Mouse (Mus musculus) granulocyte monocyte progenitor cell, adult 5-6 weeks (primary cell): ENCODE data around the gene Gpr15. TPM values are rescaled to one million over a fixed set of nuclear protein-coding genes. Genes with fewer than 3 reads are reported as not detected.

Experiments used
- ATAC-seq: replicated peaks from 2 replicates; pipeline ENCODE4 v1.8.0; 2016; ENCODE audit warnings: mild to moderate bottlenecking, moderate TSS enrichment, inconsistent platforms; ENCODE audit not compliant: poor library complexity, severe bottlenecking
- total RNA-seq, 2 experiments: library from RNA; stranded (forward) in 1 of 2; stranded (reverse) in 1 of 2; fragments of 200-712, 200-1000 nt in 1 of 2; fragments of >200 nt in 1 of 2; fragmentation: Nextera tagmentation in 1 of 2; gene quantifications; 2 replicates each; pipeline ENCODE4 v1.2.3; 2014 to 2017

Gpr15 gene
- total RNA-seq, 2 experiments from 2014 or later = 0.77 TPM; not detected in 1

DNA sequence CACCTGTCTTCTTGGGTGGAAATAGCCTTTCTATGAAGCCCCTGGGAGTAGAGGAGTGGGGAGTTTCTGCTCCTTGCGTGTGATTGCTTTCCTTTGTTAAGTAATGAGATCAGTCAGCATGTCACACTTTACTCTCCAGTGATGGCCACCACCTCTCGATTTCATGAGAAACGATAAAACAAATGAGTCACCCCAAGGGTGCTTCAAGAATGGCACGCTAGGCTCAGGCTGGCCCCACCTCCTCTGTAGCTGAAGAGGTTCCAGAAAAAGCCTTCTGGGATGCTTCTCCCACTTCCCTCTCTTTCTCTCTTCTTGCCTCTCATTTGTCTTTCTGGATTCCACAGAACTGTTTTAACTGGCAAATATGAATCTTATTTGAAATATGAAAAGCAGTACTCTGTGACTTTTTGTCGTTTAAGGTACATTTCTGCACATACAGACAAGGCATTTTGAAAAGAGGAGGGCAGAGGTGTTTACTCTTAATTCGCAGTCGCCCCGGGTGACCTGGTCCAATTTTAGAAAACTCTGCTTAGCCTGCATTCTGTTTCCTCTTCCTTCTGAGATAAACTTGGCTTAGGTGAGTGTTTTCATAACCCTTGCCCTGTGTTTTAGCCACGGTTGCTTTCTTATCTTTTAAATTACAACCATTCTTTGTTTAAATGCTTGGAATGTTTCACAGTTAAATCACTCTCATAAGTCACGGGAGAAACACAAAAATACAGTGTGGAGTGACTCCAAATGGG, 15.3 kb downstream of the Gpr15 start:
- ATAC-seq = no peak

- peak; percentile 82 for ATAC-seq
Measured at GRCm38 (mm10) chr16:58702329-58702932, 16.4 kb downstream of the Gpr15 start.

GRCm38 (mm10) chr16:58701779-58702178, 17.1 kb downstream of the Gpr15 start:
- no peak for ATAC-seq

DNA sequence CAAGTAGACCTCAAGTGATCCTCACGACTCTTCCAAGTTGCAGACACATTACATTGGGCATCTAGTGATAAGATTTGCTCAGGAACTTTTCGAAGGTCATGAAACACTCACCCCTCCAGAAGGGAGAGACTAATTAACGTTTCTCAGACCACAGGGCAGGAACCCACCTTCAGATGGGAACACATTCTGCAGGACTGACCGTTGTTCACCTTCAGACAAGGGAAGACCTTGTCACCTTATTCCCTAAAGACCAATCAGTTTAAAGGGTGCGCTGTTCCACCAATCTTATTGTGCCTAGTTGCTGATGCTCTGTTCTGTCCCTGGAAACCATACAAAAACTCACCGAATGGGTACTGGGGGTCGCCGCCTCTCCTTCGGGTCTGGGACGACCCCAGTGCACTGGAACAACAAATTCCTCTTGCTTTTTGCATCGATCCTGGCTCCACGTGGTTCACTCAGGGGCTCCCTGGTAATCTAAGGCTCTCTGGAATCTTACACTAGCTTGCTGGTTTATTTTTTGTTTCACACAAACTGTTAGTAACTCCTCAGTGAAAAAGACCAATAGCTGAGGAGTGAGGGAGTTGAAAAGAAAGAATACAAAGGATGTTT, 17.9 kb downstream of the Gpr15 start:
- ATAC-seq = no peak

- no peak for ATAC-seq
Measured at GRCm38 (mm10) chr16:58700174-58700573, 18.7 kb downstream of the Gpr15 start.

GRCm38 (mm10) chr16:58697261-58697660, 21.6 kb downstream of the Gpr15 start:
- no peak for ATAC-seq

- ATAC-seq = no peak
Measured at GRCm38 (mm10) chr16:58696796-58697195, 22.1 kb downstream of the Gpr15 start.

- ATAC-seq = no peak
Measured at GRCm38 (mm10) chr16:58694091-58694490, 24.8 kb downstream of the Gpr15 start.

DNA sequence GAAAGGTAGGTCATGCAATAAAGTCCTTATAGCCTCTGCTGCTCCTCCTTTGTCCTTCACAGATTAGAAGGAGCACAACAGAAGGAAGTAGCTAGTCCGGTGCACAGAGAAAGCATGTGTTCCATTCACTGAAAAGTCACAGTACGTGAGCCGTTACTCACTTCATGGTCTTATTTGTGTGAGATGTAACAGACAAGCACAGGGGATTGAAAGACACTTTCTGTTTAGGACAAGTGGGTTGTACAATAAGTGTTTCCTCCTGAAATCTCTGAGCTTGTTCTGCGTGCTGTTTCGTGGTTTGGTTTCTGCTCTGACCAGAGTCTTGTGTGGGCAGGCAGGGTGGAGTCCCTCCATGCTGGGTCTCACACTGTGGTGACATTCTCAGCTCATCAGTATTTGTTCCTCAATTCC, 28.5 kb downstream of the Gpr15 start:
- ATAC-seq = peak; percentile 85

DNA sequence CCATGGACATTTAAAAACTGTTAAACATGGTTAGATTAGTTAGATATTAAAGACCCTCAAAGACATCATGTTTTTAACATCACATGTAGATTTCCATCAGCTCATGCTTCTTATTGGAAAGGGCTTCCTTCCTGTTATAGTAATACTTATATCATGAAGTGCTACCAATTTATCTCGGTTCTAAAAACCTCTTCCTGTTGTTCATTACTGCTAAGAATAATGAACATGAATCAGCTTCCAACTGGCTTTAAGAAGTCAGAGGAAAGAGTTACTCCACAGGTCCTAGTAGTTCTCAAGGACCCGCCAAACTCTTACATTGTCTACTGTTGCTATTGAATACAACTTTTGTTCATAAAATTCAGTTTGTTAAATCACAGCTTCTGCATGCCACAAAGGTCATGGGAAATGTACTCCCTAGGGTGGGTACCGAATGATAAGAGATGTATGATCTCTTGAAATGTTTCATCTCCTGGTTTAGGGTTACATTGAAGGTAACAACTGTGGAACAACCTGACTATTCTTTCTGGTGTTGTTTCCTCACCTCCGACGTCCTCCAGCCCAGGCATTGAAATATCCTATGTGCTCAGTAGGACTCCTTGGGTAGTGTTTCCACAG, 29.2 kb downstream of the Gpr15 start:
- peak; percentile 10 for ATAC-seq

DNA sequence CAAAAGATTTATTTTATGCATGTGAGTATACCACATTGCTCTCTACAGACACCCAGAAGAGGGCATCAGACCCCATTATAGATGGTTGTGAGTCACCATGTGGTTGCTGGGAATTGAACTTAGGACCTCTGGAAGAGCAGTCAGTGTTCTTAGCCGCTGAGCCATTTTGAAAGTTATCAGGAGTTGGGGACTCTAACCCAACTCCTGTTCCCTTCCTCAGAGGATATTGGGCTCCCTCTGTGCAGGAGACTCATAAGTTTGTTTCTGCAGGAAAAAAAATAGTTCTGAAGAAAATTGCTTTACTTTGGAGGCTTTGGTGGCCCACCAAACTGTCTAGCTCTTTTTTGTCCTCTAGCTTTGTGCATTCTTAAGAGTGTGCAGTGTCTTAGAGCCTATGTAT, 30.3 kb downstream of the Gpr15 start:
- ATAC-seq = no peak

- ATAC-seq = peak; percentile 54
Measured at GRCm38 (mm10) chr16:58685548-58686537, 33.0 kb downstream of the Gpr15 start.

DNA sequence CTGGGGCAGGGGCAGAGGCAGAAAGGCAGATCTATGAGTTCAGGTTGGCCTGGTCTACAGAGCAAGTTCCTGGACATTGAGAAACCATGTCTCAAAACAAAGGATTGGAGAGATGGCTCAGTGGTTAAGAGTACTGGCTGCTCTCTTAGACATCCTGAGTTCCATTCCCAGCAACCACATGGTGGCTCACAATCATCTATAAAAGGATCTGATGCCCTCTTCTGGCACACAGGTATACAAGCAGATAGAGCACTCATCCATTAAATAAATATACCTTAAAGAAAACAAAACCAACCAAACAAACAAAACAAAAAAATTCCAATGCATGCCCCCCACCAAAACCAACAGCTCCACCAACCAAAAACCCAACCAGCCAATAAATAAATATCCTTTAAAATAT, 34.3 kb downstream of the Gpr15 start:
- ATAC-seq = no peak

DNA sequence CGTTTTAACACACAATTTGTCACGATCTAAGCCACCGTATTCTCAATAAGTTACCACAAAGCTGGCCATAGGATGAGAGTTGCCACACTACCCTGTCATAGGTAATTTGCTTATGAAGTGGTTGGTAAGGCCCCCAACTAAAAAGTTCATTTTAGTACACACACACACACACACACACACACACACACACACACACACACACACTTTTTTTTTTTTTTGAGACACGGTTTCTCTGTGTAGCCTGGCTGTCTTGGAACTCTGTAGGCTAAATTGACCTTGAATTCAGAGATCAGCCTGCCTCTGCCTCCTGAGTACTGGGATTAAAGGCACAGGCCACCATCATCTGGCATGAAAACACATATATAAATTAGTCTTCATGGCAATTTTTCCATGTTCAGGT, 35.0 kb downstream of the Gpr15 start:
- no peak for ATAC-seq

DNA sequence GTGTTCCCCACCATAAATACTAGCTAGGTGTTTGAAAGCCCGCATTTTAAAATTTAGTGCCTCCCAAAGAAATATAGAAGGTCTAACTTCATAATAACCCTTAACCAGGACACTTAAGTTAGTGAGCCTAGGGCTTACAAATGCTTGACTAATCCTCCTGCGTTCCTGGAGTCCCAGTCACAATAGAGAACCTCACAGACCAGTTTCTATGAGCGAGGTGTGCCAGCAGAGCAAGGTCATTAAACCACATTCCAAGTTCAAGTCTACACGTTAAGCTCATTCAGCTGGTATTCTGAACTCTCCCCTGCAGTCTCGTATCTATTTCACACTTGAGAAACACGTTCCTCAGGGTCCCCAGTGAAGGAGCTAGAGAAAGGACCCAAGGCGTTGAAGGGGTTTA, 36.0 kb downstream of the Gpr15 start:
- no peak for ATAC-seq

GRCm38 (mm10) chr16:58682046-58682445, 36.8 kb downstream of the Gpr15 start:
- no peak for ATAC-seq

DNA sequence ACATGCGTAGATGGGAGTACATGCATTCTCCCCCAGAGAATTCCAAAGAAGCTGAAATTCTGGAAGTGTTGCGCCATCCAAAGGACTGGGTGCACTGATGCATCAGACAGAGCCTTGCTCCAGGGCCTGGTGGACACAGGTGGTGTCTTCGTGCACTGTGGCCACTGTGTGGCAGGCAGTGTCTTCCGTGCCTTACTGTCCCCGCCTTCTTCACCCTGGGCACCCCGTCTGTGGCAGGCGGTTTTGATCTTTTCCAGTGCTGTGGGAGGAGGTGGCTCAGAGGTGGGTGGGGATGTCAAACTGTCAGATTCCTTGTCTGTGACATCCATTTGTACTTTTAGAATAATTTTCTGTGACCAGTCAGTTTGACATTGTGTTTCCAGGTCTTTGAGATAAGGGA, 40.2 kb downstream of the Gpr15 start:
- no peak; the same call in 1 of the 2 replicates for ATAC-seq

DNA sequence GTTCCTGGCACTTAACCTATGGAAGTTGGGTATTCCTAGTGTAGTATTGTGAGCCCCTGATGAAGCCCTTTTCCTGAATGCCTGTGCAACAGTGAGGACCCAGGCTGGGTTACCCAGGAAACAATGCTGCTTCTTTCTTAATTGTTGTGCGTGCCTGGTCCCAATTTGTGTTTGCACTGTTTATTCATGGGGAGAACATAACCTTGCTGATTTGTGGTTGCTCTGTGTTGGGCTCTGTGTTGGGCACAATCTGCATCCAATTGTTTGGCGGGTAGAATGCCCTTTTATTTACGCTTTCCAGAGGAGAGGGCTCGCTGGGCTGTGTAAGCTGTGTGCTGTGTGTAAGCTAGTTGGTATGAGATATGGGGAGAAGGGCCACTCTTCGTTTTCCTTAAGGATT, 41.4 kb downstream of the Gpr15 start:
- ATAC-seq = no peak

- ATAC-seq = no peak
Measured at GRCm38 (mm10) chr16:58676633-58677032, 42.2 kb downstream of the Gpr15 start.

DNA sequence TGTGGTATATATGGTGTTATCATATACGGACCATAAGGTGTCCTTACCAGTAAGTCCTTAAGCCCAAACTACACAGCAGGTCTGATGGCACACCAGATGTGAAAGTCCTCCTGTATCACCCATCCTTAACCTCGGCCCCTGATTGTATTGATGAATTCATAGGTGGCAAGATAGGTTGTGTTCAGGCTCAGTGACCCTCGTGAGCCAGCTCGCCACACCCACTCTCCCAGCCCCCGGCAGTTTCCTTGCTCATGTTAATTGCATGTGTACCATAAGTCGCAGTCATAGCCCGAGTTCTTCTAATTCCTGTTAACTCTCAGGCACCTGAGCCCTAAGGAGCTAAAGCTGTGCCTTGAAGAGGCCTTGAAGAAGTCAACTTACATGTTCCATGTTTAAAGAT, 42.7 kb downstream of the Gpr15 start:
- ATAC-seq = no peak
